Mouse (Mus musculus) lung, embryonic 15.5 days (tissue): Measurements from ENCODE around the gene Plcxd1. TPM values are rescaled to one million over a fixed set of nuclear protein-coding genes. Genes with fewer than 3 reads are reported as not detected.
"Not testable (repeated sequence)": the region's sequence is repeated elsewhere in the genome, so short reads cannot be mapped to it uniquely, and the experiment has no call there.

Experiments used
- ATAC-seq: fragments of 200-750 bp; cut with Nextera tagmentation; 2 replicates; pipeline ENCODE4 v1.8.0; 2017; ENCODE audit warnings: moderate number of reproducible peaks, borderline replicate concordance; ENCODE audit not compliant: low FRiP score, low TSS enrichment; ENCODE audit errors: extremely low read depth
- H3K27ac ChIP-seq: fragments of 300-500 bp; sonication (generic); 2 replicates; pipeline ENCODE4 v1.5.1; 2015; ENCODE audit warnings: moderate library complexity, mild to moderate bottlenecking, inconsistent platforms
- H3K27me3 ChIP-seq: fragments of 300-500 bp; sonication (generic); 2 replicates; pipeline ENCODE4 v1.6.1; 2015; ENCODE audit warnings: inconsistent platforms
- H3K36me3 ChIP-seq: fragments of 300-500 bp; sonication (generic); 2 replicates; pipeline ENCODE4 v1.6.1; 2015; ENCODE audit warnings: inconsistent platforms
- H3K4me1 ChIP-seq: fragments of 300-500 bp; sonication (generic); 2 replicates; pipeline ENCODE4 v1.6.1; 2015; ENCODE audit warnings: inconsistent platforms
- H3K4me2 ChIP-seq: fragments of 300-500 bp; sonication (generic); 2 replicates; pipeline ENCODE4 v1.6.1; 2015; ENCODE audit warnings: inconsistent platforms, mild to moderate bottlenecking, moderate library complexity
- H3K4me3 ChIP-seq: fragments of 300-500 bp; sonication (generic); 2 replicates; pipeline ENCODE4 v1.5.1; 2015; ENCODE audit warnings: mild to moderate bottlenecking, inconsistent platforms
- H3K9ac ChIP-seq: fragments of 300-500 bp; sonication (generic); 2 replicates; pipeline ENCODE4 v1.6.1; 2015; ENCODE audit warnings: inconsistent platforms
- H3K9me3 ChIP-seq: fragments of 300-500 bp; sonication (generic); 2 replicates; pipeline ENCODE4 v1.6.1; 2016; ENCODE audit warnings: inconsistent platforms
- whole genome bisulfite sequencing: fragments of 180-500 bp; shearing (Covaris S2); methylation state at CpG from one replicate; pipeline ENCODE4 v1.1.7; 2015; 5-methylcytosine and 5-hydroxymethylcytosine counted together
- polyA plus RNA-seq: library from polyadenylated mRNA; unstranded; fragments of >200 nt; fragmentation: Nextera tagmentation; extraction: Ambion mirVana; gene quantifications from 2 replicates; pipeline ENCODE4 v1.2.1, GENCODE M21; 2015

The Plcxd1 gene
- polyA plus RNA-seq, result 3.5 and 4.2 TPM in 2 replicates

- peak; percentile 16; the same call in 1 of the 2 replicates for ATAC-seq
- no peaks in the 10 kb centered on the region for H3K9me3 ChIP-seq
- 8% methylated on average over 25 of the region's 25 CpGs for WGBS
- H3K36me3 ChIP-seq, result peaks cover 22% of the 10 kb centered on the region
- H3K27me3 ChIP-seq, result no peaks in the 10 kb centered on the region
- H3K9ac ChIP-seq, result no peak within 1 kb of the TSS
- H3K4me2 ChIP-seq, result peak within 1 kb of the TSS; percentile 69
- H3K4me1 ChIP-seq, result peaks cover 38% of the 10 kb centered on the region
- H3K27ac ChIP-seq, result peak within 1 kb of the TSS; percentile 90
- peak within 1 kb of the TSS; percentile 35; the same call in 1 of the 2 replicates for H3K4me3 ChIP-seq
Observed at GRCm38 (mm10) chr5:110099656-110100580, at the start of gene Plcxd1. Plcxd1 (plus strand) TSS chr5:110099969.

- peak; percentile 99 for ATAC-seq
- no peaks in the 10 kb centered on the region for H3K4me1 ChIP-seq
- peak overlapping the region; percentile 71 for H3K27ac ChIP-seq
- peak overlapping the region; percentile 60 for H3K4me3 ChIP-seq
- H3K36me3 ChIP-seq, result no peaks in the 10 kb centered on the region
- no peaks in the 10 kb centered on the region for H3K9me3 ChIP-seq
- peak overlapping the region; percentile 57 for H3K4me2 ChIP-seq
- H3K9ac ChIP-seq, result peak overlapping the region; percentile 58
- no peaks in the 10 kb centered on the region for H3K27me3 ChIP-seq
- WGBS, result 2% methylated on average over 19 of the region's 19 CpGs
Observed at GRCm38 (mm10) chr5:110057637-110058408, 41.9 kb upstream of the Plcxd1 start.

DNA sequence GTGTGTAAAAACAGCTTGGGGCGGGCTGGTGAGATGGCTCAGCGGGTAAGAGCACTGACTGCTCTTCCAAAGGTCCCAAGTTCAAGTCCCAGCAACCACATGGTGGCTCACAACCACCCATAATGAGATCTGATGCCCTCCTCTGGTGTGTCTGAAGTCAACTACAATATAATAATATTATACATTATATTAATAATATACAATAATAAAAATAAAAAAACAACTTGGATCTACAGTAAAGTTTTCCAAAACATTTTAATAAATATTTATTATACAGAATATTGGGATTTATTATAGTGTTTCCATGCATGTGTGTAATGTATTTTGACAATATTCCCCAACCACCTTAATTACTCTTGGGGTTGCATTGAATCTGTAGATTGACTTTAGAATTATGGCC is 27.4 kb upstream of the Plcxd1 start, which contains the start of gene Gm17655:
TSS of gene Gm17655 (minus strand) at position 101 of the 400 bp plus-strand sequence.
- H3K27ac ChIP-seq, H3K36me3 ChIP-seq, H3K4me1 ChIP-seq, H3K4me2 ChIP-seq, H3K9ac ChIP-seq, H3K27me3 ChIP-seq, ATAC-seq, H3K4me3 ChIP-seq: not testable (repeated sequence)
- 85% methylated on average over 2 of the region's 2 CpGs for WGBS
- peaks cover 12% of the 10 kb centered on the region; the same call in 1 of the 2 replicates for H3K9me3 ChIP-seq

DNA sequence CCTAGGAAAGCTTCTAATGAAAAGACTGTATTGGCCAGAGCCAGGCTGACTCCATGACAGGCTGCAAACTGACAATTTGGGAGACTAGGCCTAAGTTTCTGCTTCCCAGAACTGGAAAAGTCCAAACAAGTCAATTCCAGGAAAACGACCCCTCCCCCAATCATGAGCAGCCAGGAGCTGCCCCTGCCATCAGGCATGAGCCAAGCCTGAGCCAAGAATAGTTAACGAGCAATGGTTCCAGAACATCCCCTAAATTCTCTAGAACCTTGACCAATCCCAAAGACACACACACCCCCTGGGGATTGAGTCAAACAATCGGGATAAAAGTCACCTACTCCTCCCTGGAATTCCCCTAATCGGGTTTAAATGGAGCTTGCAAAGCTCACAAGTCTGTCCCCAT is 16.8 kb upstream of the Plcxd1 start:
- Histone ChIP-seq H3K4me1 (no peaks in the 10 kb centered on the region), H3K9me3 (peaks cover 8% of the 10 kb centered on the region; the same call in 1 of the 2 replicates), H3K9ac (no peak overlapping the region), H3K4me3 (no peak overlapping the region), H3K36me3 (peaks cover 9% of the 10 kb centered on the region; the same call in 1 of the 2 replicates), H3K4me2 (no peak overlapping the region), H3K27me3 (no peaks in the 10 kb centered on the region), H3K27ac (no peak overlapping the region)
- no peak for ATAC-seq
- 67% methylated on average over 4 of the region's 4 CpGs for WGBS

GRCm38 (mm10) chr5:110086161-110086866 is 13.5 kb upstream of the Plcxd1 start:
- Histone ChIP-seq H3K27ac (no peak overlapping the region), H3K4me3 (no peak overlapping the region), H3K4me2 (no peak overlapping the region), H3K27me3 (no peaks in the 10 kb centered on the region), H3K36me3 (no peaks in the 10 kb centered on the region), H3K9me3 (no peaks in the 10 kb centered on the region), H3K9ac (no peak overlapping the region), H3K4me1 (no peaks in the 10 kb centered on the region)
- 29% methylated on average over 14 of the region's 14 CpGs for WGBS
- ATAC-seq, result no peak

GRCm38 (mm10) chr5:110091546-110091945 is 8.2 kb upstream of the Plcxd1 start:
- Histone ChIP-seq H3K27ac (no peak overlapping the region), H3K4me2 (no peak overlapping the region), H3K36me3 (no peaks in the 10 kb centered on the region), H3K27me3 (no peaks in the 10 kb centered on the region), H3K9ac (no peak overlapping the region), H3K4me1 (peaks cover 9% of the 10 kb centered on the region), H3K4me3 (no peak overlapping the region), H3K9me3 (no peaks in the 10 kb centered on the region)
- ATAC-seq, result no peak
- 62% methylated on average over 2 of the region's 2 CpGs for WGBS

GRCm38 (mm10) chr5:110094030-110094846 is 5.5 kb upstream of the Plcxd1 start, which contains the start of gene Gm35315:
Gm35315 (minus strand) TSS chr5:110094420.
- peak; percentile 94 for ATAC-seq
- peaks cover 15% of the 10 kb centered on the region for H3K4me1 ChIP-seq
- WGBS, result 3% methylated on average over 24 of the region's 25 CpGs

DNA sequence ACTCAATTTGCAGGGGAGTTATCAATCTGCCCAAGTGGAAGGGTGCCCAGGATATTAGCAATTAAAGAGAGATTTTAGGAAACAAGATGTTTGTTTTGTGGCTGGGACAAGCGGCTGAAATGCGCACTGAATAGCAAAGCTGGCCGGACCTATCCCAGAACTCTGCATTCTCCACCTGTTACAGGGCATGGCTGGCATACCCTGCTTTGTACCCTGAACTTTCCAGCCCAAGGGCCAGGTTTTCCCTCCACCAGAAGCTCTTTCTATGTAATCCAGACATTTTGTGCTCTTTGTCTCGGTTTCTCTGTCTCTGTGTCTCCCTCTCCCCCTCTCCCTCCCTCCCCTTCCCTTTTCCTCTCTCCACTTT is 4.9 kb upstream of the Plcxd1 start:
- Histone ChIP-seq H3K4me2 (peak overlapping the region; percentile 87), H3K4me1 (peaks cover 17% of the 10 kb centered on the region), H3K27me3 (no peaks in the 10 kb centered on the region), H3K9ac (peak overlapping the region; percentile 47), H3K9me3 (no peaks in the 10 kb centered on the region), H3K4me3 (peak overlapping the region; percentile 54), H3K27ac (peak overlapping the region; percentile 73), H3K36me3 (no peaks in the 10 kb centered on the region)
- whole genome bisulfite sequencing, result 4% methylated on average over 4 of the region's 4 CpGs
- ATAC-seq, result no peak

More at GRCm38 (mm10) chr5:110094030-110094846, 5.5 kb upstream of the Plcxd1 start, which contains the start of gene Gm35315:
- peak within 1 kb of the TSS; percentile 87 for H3K4me2 ChIP-seq
- H3K36me3 ChIP-seq, result no peaks in the 10 kb centered on the region
- peak within 1 kb of the TSS; percentile 73 for H3K27ac ChIP-seq
- H3K9ac ChIP-seq, result peak within 1 kb of the TSS; percentile 55
- no peaks in the 10 kb centered on the region for H3K9me3 ChIP-seq
- H3K4me3 ChIP-seq, result peak within 1 kb of the TSS; percentile 54
- H3K27me3 ChIP-seq, result no peaks in the 10 kb centered on the region

- Histone ChIP-seq H3K27ac (peak overlapping the region; percentile 90), H3K9me3 (no peaks in the 10 kb centered on the region), H3K4me1 (peaks cover 41% of the 10 kb centered on the region), H3K4me3 (no peak overlapping the region), H3K27me3 (no peaks in the 10 kb centered on the region), H3K36me3 (peaks cover 13% of the 10 kb centered on the region), H3K4me2 (0 out of 2 replicates have a peak overlapping the region, but pooled peaks have one; percentile 69), H3K9ac (no peak overlapping the region)
- ATAC-seq, result peak; percentile 53
- 39% methylated on average over 1 of the region's 1 CpGs for WGBS
Observed at GRCm38 (mm10) chr5:110098991-110099477, 735 bp upstream of the Plcxd1 start.

GRCm38 (mm10) chr5:110100921-110101631 is 1.3 kb downstream of the Plcxd1 start:
- peak overlapping the region; percentile 35 for H3K4me3 ChIP-seq
- no peaks in the 10 kb centered on the region for H3K27me3 ChIP-seq
- no peaks in the 10 kb centered on the region for H3K9me3 ChIP-seq
- ATAC-seq, result peak; percentile 19
- H3K36me3 ChIP-seq, result peaks cover 33% of the 10 kb centered on the region
- peak overlapping the region; percentile 11; the same call in 1 of the 2 replicates for H3K27ac ChIP-seq
- peaks cover 34% of the 10 kb centered on the region for H3K4me1 ChIP-seq
- H3K4me2 ChIP-seq, result peak overlapping the region; percentile 69
- H3K9ac ChIP-seq, result no peak overlapping the region; the same call in 1 of the 2 replicates
- WGBS, result 1% methylated on average over 34 of the region's 37 CpGs
